Mouse (Mus musculus) ES-E14 (cell line): Measurements from ENCODE around the gene Eid2. TPM values are rescaled to one million over a fixed set of nuclear protein-coding genes. Genes with fewer than 3 reads are reported as not detected.

Experiments used
- DNase-seq: peaks from one replicate; pipeline ENCODE4 v3.0.0-alpha.2; 2013; ENCODE audit warnings: low read depth, low spot score
- H3K27ac ChIP-seq: 2 replicates; pipeline ENCODE4 v1.5.1; 2012; ENCODE audit warnings: low read depth, mild to moderate bottlenecking, low read length, moderate library complexity, mixed read lengths; ENCODE audit not compliant: poor library complexity, insufficient read depth, severe bottlenecking
- H3K36me3 ChIP-seq: 2 replicates; pipeline ENCODE4 v1.6.1; 2012; ENCODE audit warnings: mild to moderate bottlenecking, low read length, moderate library complexity, mixed read lengths; ENCODE audit not compliant: control insufficient read depth, poor library complexity, insufficient read depth, severe bottlenecking
- H3K4me1 ChIP-seq, 2 experiments: fragments of 150-350 bp in 1 of 2; sonication (generic) in 1 of 2; 2 replicates each; pipeline ENCODE4 v1.6.1; 2012; ENCODE audit warnings: low read length in 2 of 2, mild to moderate bottlenecking in 1 of 2, mixed read lengths in 1 of 2; ENCODE audit not compliant: control insufficient read depth in 2 of 2, insufficient read depth in 2 of 2, poor library complexity in 1 of 2
- H3K4me3 ChIP-seq, 2 experiments: fragments of 150-350 bp in 1 of 2; sonication (generic) in 1 of 2; 2 replicates each; pipeline ENCODE4 v1.5.1; 2012; ENCODE audit warnings: low read length in 2 of 2, low read depth in 1 of 2, mild to moderate bottlenecking in 1 of 2, mixed read lengths in 1 of 2; ENCODE audit not compliant: insufficient read depth in 1 of 2, poor library complexity in 1 of 2, severe bottlenecking in 1 of 2
- H3K9ac ChIP-seq: 2 replicates; pipeline ENCODE4 v1.6.1; 2012; ENCODE audit warnings: low read depth, mild to moderate bottlenecking, low read length, mixed read lengths; ENCODE audit not compliant: poor library complexity, insufficient read depth, severe bottlenecking
- H3K9me3 ChIP-seq: fragments of 150-350 bp; sonication (generic); 2 replicates; pipeline ENCODE4 v1.6.1; 2012; ENCODE audit warnings: low read depth, mild to moderate bottlenecking, low read length; ENCODE audit not compliant: control insufficient read depth, insufficient read depth
- CHD2 ChIP-seq: IDR thresholded peaks from 2 replicates; pipeline ENCODE4 v1.6.1; 2014; ENCODE audit warnings: mild to moderate bottlenecking, low read depth, low read length, inconsistent platforms
- HCFC1 ChIP-seq: IDR thresholded peaks from 2 replicates; pipeline ENCODE4 v1.6.1; 2012; ENCODE audit warnings: low read length, inconsistent platforms, borderline replicate concordance; ENCODE audit not compliant: insufficient read depth
- MAFK ChIP-seq: IDR thresholded peaks from 2 replicates; pipeline ENCODE4 v1.6.1; 2014; ENCODE audit warnings: mild to moderate bottlenecking, low read depth, low read length, inconsistent platforms; ENCODE audit not compliant: insufficient read depth
- ZC3H11A ChIP-seq: IDR thresholded peaks from 2 replicates; pipeline ENCODE4 v1.6.1; 2012; ENCODE audit warnings: low read depth, mild to moderate bottlenecking, inconsistent platforms, low read length, borderline replicate concordance
- ZNF384 ChIP-seq: IDR thresholded peaks from 2 replicates; pipeline ENCODE4 v1.6.1; 2012; ENCODE audit warnings: low read depth, low read length, inconsistent platforms
- in situ Hi-C, 2 experiments: fragments of 600-800 bp; cut with MboI; formaldehyde crosslinking; loops; one replicate each; pipeline ENCODE4 v1.15.1; 2025; ENCODE audit warnings: low sequenced_read_pairs in 2 of 2, inconsistent platforms in 1 of 2; ENCODE audit not compliant: unreplicated experiment in 2 of 2
- total RNA-seq: library from RNA; depleted of rRNA; stranded (reverse); fragments of 300-350 nt; gene quantifications from 2 replicates; pipeline ENCODE4 v1.2.3, GENCODE M21; 2012

Gene Eid2
- total RNA-seq, 1 experiment, result 18.5 TPM

GRCm38 (mm10) chr7:28269355-28269754, 1.7 kb downstream of the Eid2 start:
- Histone ChIP-seq H3K9me3 (no peaks in the 10 kb centered on the region), H3K36me3 (peaks cover 2% of the 10 kb centered on the region; the same call in 1 of the 2 replicates), H3K4me1 (peaks cover 0 to 7% of the 10 kb centered on the region in 2 experiments; a peak in 2 of 4 replicates), H3K4me3 (peak overlapping the region; percentile 80 to 96; a peak in 3 of 4 replicates), H3K9ac (no peak overlapping the region), H3K27ac (no peak overlapping the region)
- TF ChIP-seq ZC3H11A (no peak), MAFK (no peak)
- no peak for DNase-seq
- in situ Hi-C loops, result loop anchor here in 1 of 2 experiments (10.0 kb wide), 1 partner anchor 65 kb away; no protein-coding TSS in a partner anchor

- peaks cover 2% of the 10 kb centered on the region; the same call in 1 of the 2 replicates for H3K36me3 ChIP-seq
- TF ChIP-seq ZC3H11A (no peak), MAFK (no peak), CHD2 (no peak), HCFC1 (no peak), ZNF384 (no peak)
- in situ Hi-C loops, result no loop called here
Measured at GRCm38 (mm10) chr7:28271761-28272160, 4.1 kb downstream of the Eid2 start.

GRCm38 (mm10) chr7:28277237-28277614, 9.5 kb downstream of the Eid2 start:
- H3K27ac ChIP-seq, result no peak overlapping the region
- H3K36me3 ChIP-seq, result no peaks in the 10 kb centered on the region
- TF ChIP-seq ZNF384 (no peak), CHD2 (no peak)
- no peak overlapping the region for H3K4me3 ChIP-seq
- DNase-seq, result no peak
- in situ Hi-C loops, result no loop called here
- H3K9ac ChIP-seq, result no peak overlapping the region
- peaks cover 1% of the 10 kb centered on the region in 2 experiments; a peak in 1 of 4 replicates for H3K4me1 ChIP-seq
- H3K9me3 ChIP-seq, result no peaks in the 10 kb centered on the region

More at GRCm38 (mm10) chr7:28271761-28272160, 4.1 kb downstream of the Eid2 start:
- H3K4me1 ChIP-seq, result peaks cover 0 to 7% of the 10 kb centered on the region in 2 experiments; a peak in 2 of 4 replicates
- no peak overlapping the region for H3K27ac ChIP-seq
- no peaks in the 10 kb centered on the region for H3K9me3 ChIP-seq
- no peak for DNase-seq
- H3K4me3 ChIP-seq, result no peak overlapping the region
- H3K9ac ChIP-seq, result no peak overlapping the region

- TF ChIP-seq ZNF384, result no peak
- no peak for TF ChIP-seq ZC3H11A
Measured at GRCm38 (mm10) chr7:28277615-28278278, 10.1 kb downstream of the Eid2 start, which contains the start of gene Eid2b. Gene Eid2b (plus strand): TSS chr7:28277739.

GRCm38 (mm10) chr7:28278279-28278652, 10.6 kb downstream of the Eid2 start:
- no peak overlapping the region; the same call in 1 of the 2 replicates for H3K27ac ChIP-seq
- no peak for TF ChIP-seq ZNF384
- no peak for TF ChIP-seq MAFK
- TF ChIP-seq HCFC1, result 0 out of 2 replicates have a peak, but pooled peaks have one; percentile 0
- TF ChIP-seq ZC3H11A, result no peak
- no peak for TF ChIP-seq CHD2
- no peak for DNase-seq
- no peaks in the 10 kb centered on the region for H3K36me3 ChIP-seq
- peaks cover 1% of the 10 kb centered on the region in 2 experiments; a peak in 1 of 4 replicates for H3K4me1 ChIP-seq
- peak overlapping the region; percentile 58 to 85 for H3K4me3 ChIP-seq
- no peaks in the 10 kb centered on the region for H3K9me3 ChIP-seq
- H3K9ac ChIP-seq, result peak overlapping the region; percentile 96
- in situ Hi-C loops, result no loop called here

More at GRCm38 (mm10) chr7:28277615-28278278, 10.1 kb downstream of the Eid2 start, which contains the start of gene Eid2b:
- no peaks in the 10 kb centered on the region for H3K36me3 ChIP-seq
- peak within 1 kb of the TSS; percentile 59 for H3K27ac ChIP-seq
- peak; percentile 87 for DNase-seq
- no peaks in the 10 kb centered on the region for H3K9me3 ChIP-seq
- in situ Hi-C loops, result no loop called here
- H3K4me3 ChIP-seq, result peak within 1 kb of the TSS; percentile 58 to 85
- peaks cover 1% of the 10 kb centered on the region in 2 experiments; a peak in 1 of 4 replicates for H3K4me1 ChIP-seq
- peak within 1 kb of the TSS; percentile 96 for H3K9ac ChIP-seq
